Mouse (Mus musculus) MEL (cell line): ENCODE results near the gene Sparc.

Experiments
- CTCF ChIP-seq, 3 experiments: IDR thresholded peaks in 2 of 3; conservative IDR thresholded peaks in 1 of 3; 2 replicates each; pipeline ENCODE4 v1.5.1; 2011 to 2012; ENCODE audit warnings: low read length in 3 of 3, low read depth in 2 of 3, mild to moderate bottlenecking in 2 of 3, improper control_type of control experiment in 1 of 3, inconsistent platforms in 1 of 3, mixed read lengths in 1 of 3, moderate library complexity in 1 of 3; ENCODE audit not compliant: control insufficient read depth in 1 of 3, insufficient read depth in 1 of 3, poor library complexity in 1 of 3, severe bottlenecking in 1 of 3
- E2F4 ChIP-seq: IDR thresholded peaks from 2 replicates; pipeline ENCODE4 v1.6.1; 2011; ENCODE audit warnings: low read depth, low read length, improper control_type of control experiment, borderline replicate concordance
- EP300 ChIP-seq, 2 experiments: IDR thresholded peaks; 2 replicates each; pipeline ENCODE4 v1.6.1; 2011; ENCODE audit warnings: improper control_type of control experiment in 2 of 2, low read length in 2 of 2, low read depth in 1 of 2, mild to moderate bottlenecking in 1 of 2
- MEF2A ChIP-seq: IDR thresholded peaks from 2 replicates; pipeline ENCODE4 v1.6.1; 2014; ENCODE audit warnings: low read depth, mild to moderate bottlenecking, inconsistent platforms, low read length, improper control_type of control experiment; ENCODE audit not compliant: poor library complexity, insufficient replicate concordance, severe bottlenecking; ENCODE audit errors: extremely low read depth
- POLR2A ChIP-seq, 2 experiments: IDR thresholded peaks; 2 replicates each; pipeline ENCODE4 v1.6.1; 2011 to 2012; ENCODE audit warnings: low read length in 2 of 2, mild to moderate bottlenecking in 2 of 2, control low read depth in 1 of 2, improper control_type of control experiment in 1 of 2, low read depth in 1 of 2, moderate library complexity in 1 of 2; ENCODE audit not compliant: control insufficient read depth in 1 of 2, insufficient read depth in 1 of 2, poor library complexity in 1 of 2
- POLR2AphosphoS2 ChIP-seq: IDR thresholded peaks from 2 replicates; pipeline ENCODE4 v1.6.1; 2011; ENCODE audit warnings: low read length, improper control_type of control experiment
- SIN3A ChIP-seq: IDR thresholded peaks from 2 replicates; pipeline ENCODE4 v1.6.1; 2012; ENCODE audit warnings: low read length, improper control_type of control experiment, inconsistent platforms
- SMC3 ChIP-seq: IDR thresholded peaks from 2 replicates; pipeline ENCODE4 v1.6.1; 2011; ENCODE audit warnings: low read depth, low read length, improper control_type of control experiment
- TAL1 ChIP-seq: IDR thresholded peaks from 2 replicates; pipeline ENCODE4 v1.6.1; 2012; ENCODE audit warnings: mild to moderate bottlenecking, inconsistent platforms, low read length, moderate library complexity, mixed read lengths
- USF1 ChIP-seq: IDR thresholded peaks from 2 replicates; pipeline ENCODE4 v1.6.1; 2014; ENCODE audit warnings: low read depth, mild to moderate bottlenecking, inconsistent platforms, low read length, improper control_type of control experiment, moderate library complexity
- ZC3H11A ChIP-seq: IDR thresholded peaks from 2 replicates; pipeline ENCODE4 v1.6.1; 2012; ENCODE audit warnings: low read depth, mild to moderate bottlenecking, inconsistent platforms, low read length, improper control_type of control experiment
- ZMIZ1 ChIP-seq: IDR thresholded peaks from 2 replicates; pipeline ENCODE4 v1.6.1; 2012; ENCODE audit warnings: low read depth, mild to moderate bottlenecking, inconsistent platforms, low read length, improper control_type of control experiment, moderate library complexity
- ZNF384 ChIP-seq: IDR thresholded peaks from 2 replicates; pipeline ENCODE4 v1.6.1; 2012; ENCODE audit warnings: low read depth, mild to moderate bottlenecking, inconsistent platforms, low read length, improper control_type of control experiment

- no peak for TF ChIP-seq ZMIZ1
- no peak for TF ChIP-seq CTCF (IDR thresholded peaks at IDR 0.05 in 2 of 3, conservative IDR thresholded peaks at IDR 0.05 in 1 of 3; ENCODE audit: control insufficient read depth in 1 of 3, insufficient read depth in 1 of 3, low read depth in 2 of 3, low read length in 3 of 3, poor library complexity in 1 of 3, severe bottlenecking in 1 of 3)
- TF ChIP-seq POLR2A (IDR thresholded peaks at IDR 0.05; ENCODE audit: control insufficient read depth in 1 of 2, insufficient read depth in 1 of 2, low read depth in 1 of 2, low read length in 2 of 2, poor library complexity in 1 of 2) = no peak
- TF ChIP-seq MEF2A = no peak
- no peak for TF ChIP-seq EP300 (IDR thresholded peaks at IDR 0.05; ENCODE audit: low read depth in 1 of 2, low read length in 2 of 2)
- no peak for TF ChIP-seq SIN3A
- no peak for TF ChIP-seq USF1
- TF ChIP-seq POLR2AphosphoS2 = no peak
- no peak for TF ChIP-seq SMC3
- TF ChIP-seq E2F4 = no peak
- TF ChIP-seq ZNF384 = no peak
- TF ChIP-seq TAL1 = no peak
- TF ChIP-seq ZC3H11A = no peak
These were observed 27.8 kb downstream of the Sparc start for GRCm38 (mm10) chr11:55395073-55395642.
